Mouse (Mus musculus): ENCODE measurements at regions not wholly inside any gene's neighbourhood (a gene's known extent, or its start where the extent isn't known, plus 50 kb on each side); places are given as distances from the start of the nearest gene placed in this dataset.

- TF ChIP-seq CTCF (IDR thresholded peaks at IDR 0.05; ENCODE audit: low read depth) (no peak), EP300 (IDR thresholded peaks at IDR 0.05; ENCODE audit: low read depth) (no peak)
Measured at GRCm38 (mm10) chr15:94023501-94023900, 427.8 kb upstream of the Prickle1 start.

Measured in liver, embryonic 14.5 days (tissue).